Mouse (Mus musculus) kidney, embryonic 14.5 days (tissue): ENCODE measurements around the gene Rhox2g. TPM values are rescaled to one million over a fixed set of nuclear protein-coding genes. Genes with fewer than 3 reads are reported as not detected.

Experiments
- polyA plus RNA-seq: library from polyadenylated mRNA; unstranded; fragments of >200 nt; fragmentation: Nextera tagmentation; extraction: Ambion mirVana; gene quantifications from 2 replicates; pipeline ENCODE4 v1.2.1, GENCODE M21; 2014

The Rhox2g gene
- polyA plus RNA-seq, 1 experiment from 2014 or later = not detected

Other genes starting within 250 kb of the Rhox2g start
- not detected in 2 replicates for gene Rhox2b, start 231.4 kb downstream of the Rhox2g start, polyA plus RNA-seq
- gene Rhox4b, start 211.0 kb downstream of the Rhox2g start, polyA plus RNA-seq = not detected in 2 replicates
- not detected in 2 replicates for gene Rhox2c, start 189.8 kb downstream of the Rhox2g start, polyA plus RNA-seq
- gene Rhox3c, start 184.9 kb downstream of the Rhox2g start, polyA plus RNA-seq = not detected in 2 replicates
- gene Rhox4c, start 163.1 kb downstream of the Rhox2g start, polyA plus RNA-seq = not detected in 2 replicates
- not detected in 2 replicates for gene Rhox2d, start 150.0 kb downstream of the Rhox2g start, polyA plus RNA-seq
- not detected in 2 replicates for gene Rhox4d, start 129.1 kb downstream of the Rhox2g start, polyA plus RNA-seq
- not detected in 2 replicates for gene Rhox2e, start 113.0 kb downstream of the Rhox2g start, polyA plus RNA-seq
- gene Rhox3e, start 101.5 kb downstream of the Rhox2g start, polyA plus RNA-seq = not detected in 2 replicates
- gene Rhox4e, start 86.1 kb downstream of the Rhox2g start, polyA plus RNA-seq = not detected in 2 replicates
- gene Rhox2f, start 72.1 kb downstream of the Rhox2g start, polyA plus RNA-seq = not detected in 2 replicates
- gene Rhox3f, start 62.5 kb downstream of the Rhox2g start, polyA plus RNA-seq = not detected in 2 replicates
- not detected in 2 replicates for gene Rhox4f, start 35.8 kb downstream of the Rhox2g start, polyA plus RNA-seq
- gene Rhox3g, start 14.9 kb downstream of the Rhox2g start, polyA plus RNA-seq = not detected in 2 replicates
- not detected in 2 replicates for gene Rhox4g, start 7.9 kb upstream of the Rhox2g start, polyA plus RNA-seq
- not detected in 2 replicates for gene Rhox3h, start 25.3 kb upstream of the Rhox2g start, polyA plus RNA-seq
- gene Rhox2h, start 29.8 kb upstream of the Rhox2g start, polyA plus RNA-seq = not detected in 2 replicates
- 1.8 and 1.9 TPM in 2 replicates for gene Rhox5, start 161.4 kb upstream of the Rhox2g start, polyA plus RNA-seq
- gene Rhox6, start 183.4 kb upstream of the Rhox2g start, polyA plus RNA-seq = not detected in 2 replicates
- gene Rhox7a, start 188.2 kb upstream of the Rhox2g start, polyA plus RNA-seq = not detected in 2 replicates
- not detected in 2 replicates for gene Rhox8, start 235.5 kb upstream of the Rhox2g start, polyA plus RNA-seq